Mouse (Mus musculus): ENCODE data around the gene Rftn1.

Rftn1 gene

DNA sequence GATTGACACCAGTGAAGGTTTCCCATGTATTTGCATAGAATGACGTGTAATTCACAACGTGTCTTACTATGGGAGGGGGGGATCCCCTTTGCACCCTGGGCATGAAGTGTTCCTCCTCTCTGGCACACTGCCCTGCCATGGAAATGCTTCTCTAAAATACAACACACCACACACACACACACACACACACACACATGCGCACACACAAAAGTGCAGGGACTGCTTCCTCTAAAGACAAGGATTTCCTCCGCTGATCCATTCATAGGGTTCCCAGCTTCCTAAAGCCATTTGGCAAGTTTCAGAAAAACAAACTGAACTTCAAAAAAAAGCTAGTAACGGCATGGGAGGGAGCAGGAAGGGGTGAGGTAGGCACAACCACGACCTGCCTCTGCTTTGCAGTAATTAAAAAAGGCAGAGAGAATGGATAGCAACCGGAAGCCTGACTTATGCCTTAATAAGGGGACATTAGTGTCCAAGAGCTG lies 20.5 kb downstream of the Rftn1 start:
- no peak for DNase-seq

DNA sequence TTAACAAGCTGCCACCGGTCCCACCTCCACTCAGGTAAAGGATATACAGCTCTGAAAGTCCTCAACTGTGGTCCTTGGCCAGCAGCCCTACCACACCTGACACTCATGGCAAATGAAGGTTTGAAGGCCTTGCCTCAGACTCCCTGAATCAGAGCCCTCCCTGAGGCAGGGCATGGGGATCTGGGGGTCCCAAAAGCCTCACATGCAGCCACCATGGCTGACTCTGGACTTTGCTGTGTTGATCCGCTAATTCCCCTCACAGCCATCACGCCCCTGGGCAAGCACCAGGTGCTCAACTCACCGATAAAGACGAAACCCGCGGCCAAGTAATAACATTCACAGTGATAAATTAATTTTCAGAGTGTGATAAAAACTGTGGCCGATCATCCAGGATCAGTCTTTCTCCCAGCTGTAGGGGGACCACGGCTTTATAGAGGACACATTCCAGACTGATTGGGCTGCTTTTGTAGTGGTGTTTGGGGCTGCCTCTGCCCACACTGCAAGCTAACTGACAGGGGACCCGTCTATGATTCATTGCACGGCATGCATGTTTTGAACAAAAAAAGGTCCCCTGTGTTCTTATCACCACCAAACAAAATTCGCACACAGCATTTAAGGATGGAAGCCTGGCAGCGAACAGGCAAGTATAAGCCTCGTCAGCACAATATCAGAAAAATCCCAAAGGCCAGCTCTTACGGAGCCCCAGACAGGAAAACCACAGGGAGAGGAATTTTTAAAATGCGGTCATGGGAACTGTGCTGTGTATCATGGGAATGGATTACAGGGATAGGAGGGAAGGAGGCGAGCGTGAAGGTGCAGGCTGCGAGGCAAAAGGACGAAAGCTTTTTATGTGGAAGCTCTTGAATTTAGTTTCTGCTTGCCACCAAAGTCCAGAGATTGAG lies 29.3 kb downstream of the Rftn1 start:
- no peak for DNase-seq

DNA sequence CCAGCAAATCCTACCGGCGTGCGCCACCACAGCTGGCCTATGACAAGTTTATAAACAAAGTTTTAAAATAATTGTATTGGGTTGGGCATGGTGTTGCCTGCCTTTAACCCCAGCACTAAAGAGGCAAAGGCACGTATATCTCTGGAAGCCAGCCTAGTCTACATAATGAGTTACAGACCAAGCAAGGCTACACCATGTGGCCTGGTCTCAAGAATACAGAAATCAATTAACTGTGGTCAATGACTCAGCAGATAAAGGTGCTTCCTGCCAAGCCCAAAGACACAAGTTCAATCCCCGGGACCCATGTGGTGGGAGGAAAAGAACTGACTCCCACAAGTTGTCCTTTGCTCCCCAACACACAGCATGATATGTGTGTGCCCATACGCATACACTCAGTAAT lies 30.1 kb downstream of the Rftn1 start:
- no peak for DNase-seq

DNA sequence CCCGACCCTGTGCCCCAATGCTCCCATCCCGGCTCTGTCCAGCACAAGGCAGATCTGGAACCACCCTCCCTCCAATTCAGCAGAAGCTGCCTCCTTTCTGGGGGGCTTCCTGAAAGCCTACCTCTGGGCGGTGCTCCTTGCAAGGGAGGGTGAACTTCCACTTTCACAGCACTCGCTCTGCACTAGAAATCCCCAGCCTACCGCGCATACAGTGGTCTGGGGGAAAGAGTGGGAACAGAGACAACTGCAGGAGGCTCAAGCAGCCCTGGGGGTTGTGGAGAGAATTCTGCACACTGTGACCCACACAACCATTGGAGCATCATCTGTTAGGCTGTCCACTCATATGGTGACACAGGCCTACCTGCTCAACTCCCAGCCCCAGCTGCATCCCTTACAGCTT lies 30.7 kb downstream of the Rftn1 start:
- DNase-seq: no peak

DNA sequence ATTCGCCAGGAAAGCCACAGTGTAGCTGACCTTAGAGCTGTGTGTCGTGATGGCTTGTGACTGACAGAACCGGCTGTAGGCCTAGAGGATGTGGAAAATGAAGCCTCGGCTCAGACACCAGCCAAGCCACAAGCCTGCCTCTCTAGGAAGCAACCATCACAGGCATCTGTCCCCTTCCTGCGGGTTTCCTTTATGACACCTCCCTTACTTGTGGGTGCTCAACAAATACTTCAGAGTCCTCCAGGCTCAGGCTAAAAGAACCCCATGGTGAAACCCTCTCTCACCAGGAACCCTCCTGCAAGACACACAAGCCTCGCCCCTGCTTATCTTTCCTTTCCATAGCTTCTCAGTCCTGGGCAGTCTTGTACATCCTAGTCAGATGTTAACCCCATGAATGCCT lies 31.9 kb downstream of the Rftn1 start:
- DNase-seq: peak in 1 of 2 experiments; percentile 62

DNA sequence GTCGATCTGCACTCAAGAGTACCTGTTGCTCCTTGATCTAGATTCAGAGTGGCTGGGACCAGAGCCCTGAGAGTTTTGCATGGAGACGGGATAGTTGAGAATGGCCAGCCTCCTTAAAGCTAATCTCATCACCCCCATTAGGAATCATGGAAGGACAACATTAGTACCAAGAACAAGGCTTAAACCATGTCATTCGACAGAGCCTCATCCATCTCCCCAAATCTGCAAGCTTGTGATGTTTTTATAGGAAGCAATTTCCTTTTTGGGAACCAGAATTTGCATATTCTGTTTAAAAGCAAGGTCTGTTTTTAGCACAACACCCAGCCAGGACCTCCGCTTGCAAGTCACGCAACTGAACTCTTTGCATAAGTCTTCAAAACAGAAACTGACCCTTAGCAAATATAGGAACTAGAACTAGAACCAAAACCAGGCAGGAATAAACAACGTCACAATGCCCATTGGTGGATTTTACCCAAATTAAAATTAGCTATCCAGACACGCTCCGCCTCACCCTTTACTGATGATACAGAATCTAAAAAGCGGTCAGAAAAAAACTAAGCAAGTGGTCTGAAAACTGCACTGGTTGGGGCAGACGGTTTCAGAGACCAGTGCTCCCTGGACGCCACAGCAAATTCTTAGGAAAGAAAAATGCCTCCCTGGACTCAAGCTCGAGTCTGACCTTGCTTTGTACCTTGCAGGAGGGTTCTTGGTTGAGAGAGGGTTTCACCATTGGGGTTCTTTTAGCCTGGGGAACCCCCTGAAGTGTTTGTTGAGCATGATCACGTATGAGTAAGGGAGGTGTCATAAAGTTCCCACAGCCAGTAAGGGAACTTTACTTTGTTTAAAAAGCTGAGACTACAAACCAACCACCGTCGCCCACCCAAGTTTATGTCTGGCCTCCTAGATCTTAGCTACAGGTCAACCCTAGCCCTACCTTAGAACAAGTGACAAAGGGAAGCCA lies 33.0 kb downstream of the Rftn1 start:
- DNase-seq: no peak

DNA sequence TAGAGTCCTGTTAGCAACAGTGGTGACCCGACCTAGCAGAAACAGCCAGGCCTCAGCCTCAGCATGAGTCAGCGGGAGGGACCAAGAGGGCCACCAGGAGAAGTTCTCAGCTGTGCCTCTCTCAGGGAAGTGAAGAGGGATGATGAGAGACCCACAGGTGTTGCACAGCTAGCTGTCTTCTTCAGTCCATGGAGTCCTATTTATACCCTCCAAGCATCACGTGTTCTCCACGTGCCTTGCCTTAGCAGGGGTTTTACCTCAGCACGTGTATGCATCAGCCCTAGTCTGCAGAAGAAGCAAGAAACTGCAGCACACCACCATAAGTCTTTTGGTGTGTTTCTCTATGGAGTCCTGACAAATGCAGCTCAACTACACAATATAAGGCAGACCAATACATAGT lies 38.4 kb downstream of the Rftn1 start:
- DNase-seq: no peak

DNA sequence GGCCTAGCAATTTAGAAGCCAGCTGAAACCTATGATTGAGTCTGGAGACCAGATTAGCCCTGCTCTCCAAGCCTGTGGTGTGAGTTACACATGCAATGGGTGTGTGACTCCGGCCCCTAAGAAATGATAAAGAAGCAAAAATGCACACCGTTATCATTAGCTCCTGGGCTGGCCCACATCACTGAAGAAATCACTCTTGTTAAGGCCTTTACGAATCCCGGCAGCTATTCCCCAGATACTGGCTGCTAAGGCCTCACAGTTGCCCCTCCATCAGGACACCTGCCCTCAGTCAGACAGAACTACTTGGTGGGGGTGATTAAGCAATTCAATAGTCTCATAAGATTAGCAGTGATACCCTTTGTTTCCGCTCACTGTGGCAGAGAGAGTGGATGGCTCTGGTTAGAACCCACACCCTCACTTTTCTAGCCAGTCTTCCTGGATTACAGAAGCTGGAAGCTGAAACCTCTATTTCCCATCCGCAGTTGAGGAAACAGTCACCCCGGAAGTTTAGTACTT lies 39.2 kb downstream of the Rftn1 start:
- DNase-seq: no peak

DNA sequence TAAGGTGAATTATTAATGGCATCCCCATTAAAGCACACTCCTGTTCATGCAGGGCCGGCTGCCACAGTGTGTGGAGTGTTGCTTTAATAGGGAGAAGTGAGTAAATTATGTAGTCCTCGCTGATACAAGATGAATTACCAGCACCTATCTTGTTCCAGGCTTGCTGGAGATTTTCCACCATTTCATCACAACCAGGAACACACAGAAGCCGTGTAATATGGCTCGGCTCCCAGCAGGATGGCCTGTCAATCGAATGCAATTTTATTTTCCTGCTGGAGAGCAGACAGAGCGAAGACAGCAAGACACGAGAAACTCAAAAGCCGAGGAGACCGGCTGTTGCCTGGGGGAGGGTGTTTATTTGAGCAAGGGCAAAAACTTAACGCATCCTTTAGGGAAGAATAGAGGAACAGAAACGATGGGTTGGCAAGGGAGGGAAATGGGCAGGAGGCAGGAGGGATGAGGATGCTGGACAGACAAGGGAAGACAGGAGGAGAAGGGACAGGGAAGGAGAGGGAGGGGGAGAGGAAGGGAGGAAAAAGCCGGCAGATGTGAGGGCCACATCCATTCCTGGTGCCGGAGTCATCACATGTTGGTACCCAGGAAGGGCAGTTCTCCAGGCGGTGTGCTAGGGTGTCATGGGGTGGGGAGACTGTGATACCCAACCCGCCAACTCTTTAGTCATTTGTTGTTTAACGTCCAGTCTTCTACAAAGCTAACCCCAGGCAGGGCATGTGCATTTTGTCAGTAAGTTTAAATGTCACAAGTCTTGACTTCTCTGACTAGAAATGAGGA lies 39.9 kb downstream of the Rftn1 start:
- no peak for DNase-seq

DNA sequence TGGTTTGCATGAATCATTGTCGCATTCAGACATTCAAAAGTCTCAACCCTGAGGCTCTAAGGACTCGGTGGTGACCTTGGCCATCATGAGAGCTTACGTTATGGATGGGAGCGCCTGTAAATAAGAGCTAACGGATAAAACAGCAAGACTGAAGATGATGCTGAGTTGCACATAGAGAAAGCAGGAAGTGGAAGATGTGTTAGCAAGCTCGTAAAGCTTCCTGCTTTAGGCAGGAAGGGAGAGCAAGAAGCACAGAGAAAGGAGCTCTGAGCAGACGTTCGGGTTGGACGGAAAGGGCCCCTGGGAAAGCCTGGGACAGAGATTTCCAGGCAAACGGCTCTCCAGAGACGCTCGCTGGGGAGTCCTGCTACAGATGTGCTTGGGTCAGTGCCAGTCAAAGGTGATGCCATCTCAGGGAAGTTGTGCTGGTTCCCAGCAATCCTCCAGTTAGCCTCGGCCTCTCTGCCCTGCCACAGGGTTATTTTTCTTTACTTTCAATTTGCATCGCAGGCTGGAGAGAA lies 40.7 kb downstream of the Rftn1 start:
- DNase-seq: no peak

DNA sequence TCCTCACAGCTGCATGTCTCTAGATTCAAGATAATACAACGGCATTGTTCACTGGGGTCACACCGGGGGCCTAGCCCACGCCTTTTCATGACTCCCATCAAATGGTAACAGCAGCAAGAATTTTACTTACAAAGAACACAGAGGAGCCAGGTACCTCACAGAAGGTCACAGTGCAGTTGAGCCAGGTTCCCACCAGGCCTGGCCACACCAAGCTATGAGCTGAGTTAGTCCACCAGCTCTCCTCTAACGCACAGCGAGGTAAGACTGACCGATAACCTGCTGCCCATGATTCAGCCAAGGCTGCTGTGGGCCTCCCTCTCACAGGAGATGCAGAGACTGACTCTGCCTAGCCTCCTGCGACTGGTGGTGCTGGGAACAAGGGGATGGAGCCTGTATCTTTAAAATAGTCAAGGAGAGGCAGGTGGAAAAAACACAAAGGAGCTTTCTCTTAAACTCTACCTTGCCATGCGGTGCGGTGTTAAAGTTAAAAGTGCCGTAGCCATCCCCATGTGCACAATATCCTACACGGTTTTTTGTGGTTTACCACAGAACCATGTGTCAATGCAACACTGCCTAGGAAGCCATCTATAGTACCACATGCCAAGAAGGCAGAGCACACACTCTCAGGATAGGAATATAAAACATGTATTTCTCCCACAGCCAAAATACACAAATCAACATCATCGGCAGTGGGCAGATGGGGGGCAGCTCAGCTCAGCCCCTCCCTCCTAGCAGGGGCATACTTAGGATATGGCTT lies 42.5 kb downstream of the Rftn1 start:
- DNase-seq: no peak

DNA sequence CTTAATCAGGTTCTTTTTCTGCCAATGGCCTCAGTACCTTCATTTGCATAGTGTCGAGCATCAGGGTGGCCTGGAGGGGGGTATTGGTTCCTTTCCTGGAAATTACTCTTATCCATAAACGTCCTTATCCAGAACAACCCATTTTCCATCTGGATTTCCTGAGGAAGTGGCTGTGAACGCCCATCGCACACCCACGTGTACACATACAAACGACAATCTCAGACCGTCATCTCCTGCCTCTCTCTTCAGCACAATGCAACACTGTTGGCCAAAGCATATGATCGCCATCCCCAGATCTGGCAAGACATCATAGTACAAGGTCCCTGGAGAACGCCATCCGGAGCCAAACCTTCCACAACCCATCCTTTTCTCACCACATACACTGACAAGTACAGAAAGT lies 47.1 kb downstream of the Rftn1 start:
- DNase-seq: no peak

DNA sequence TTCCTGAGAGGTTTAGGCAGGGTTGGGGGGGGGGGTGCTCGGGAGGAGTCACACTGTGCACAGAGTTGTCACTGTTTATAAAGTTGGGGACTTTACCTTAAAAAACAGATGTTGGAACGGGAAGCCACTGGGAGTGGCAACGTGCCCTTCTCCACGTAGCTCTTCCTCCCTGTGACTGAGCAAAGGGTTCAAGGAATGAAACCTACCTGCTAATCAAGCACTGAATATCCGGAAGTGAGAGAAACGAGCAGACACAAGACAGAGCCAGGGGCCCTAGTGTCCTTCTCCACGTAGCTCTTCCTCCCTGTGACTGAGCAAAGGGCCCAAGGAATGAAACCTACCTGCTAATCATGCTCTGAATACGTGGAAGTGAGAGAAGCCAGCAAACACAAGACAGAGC lies 47.9 kb downstream of the Rftn1 start:
- DNase-seq: no peak

DNA sequence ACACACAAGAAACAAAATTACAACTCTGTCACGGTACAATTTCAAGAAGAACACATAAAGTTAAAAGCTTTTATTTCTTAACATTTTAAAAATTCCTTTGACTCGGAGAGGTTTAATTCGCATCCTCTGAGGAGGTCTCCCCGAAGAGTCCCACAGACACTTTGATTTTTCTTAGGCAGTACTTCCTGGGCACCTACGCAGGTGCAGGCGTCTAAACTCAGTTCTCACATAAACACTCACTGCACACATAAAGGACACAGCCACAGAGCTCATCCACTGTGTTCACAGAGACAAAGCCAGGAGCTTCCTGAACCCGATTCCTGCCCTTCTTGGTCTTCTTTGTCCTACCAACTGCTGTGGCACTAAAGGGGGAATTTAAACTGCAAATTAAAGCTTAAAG lies 48.3 kb downstream of the Rftn1 start:
- DNase-seq: no peak

DNA sequence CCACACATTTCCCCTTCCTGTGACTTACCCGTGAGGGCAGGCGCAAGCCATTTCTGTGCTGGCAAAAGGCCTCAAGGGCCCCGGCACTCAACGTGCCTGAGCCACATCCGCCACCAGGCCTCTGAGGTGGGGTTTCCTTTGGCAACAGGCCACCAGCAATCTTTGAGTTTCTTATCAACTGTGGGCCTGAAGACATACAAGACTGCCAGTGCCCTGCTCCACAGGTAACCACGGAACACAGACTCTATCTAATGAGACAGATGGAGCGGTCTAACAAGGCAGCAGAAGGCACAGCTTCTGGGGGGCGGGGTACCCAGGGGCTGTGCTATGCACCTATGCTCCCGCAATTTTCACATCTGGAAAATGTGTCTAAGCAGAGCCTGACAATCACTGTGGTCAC lies 54.4 kb downstream of the Rftn1 start:
- DNase-seq: peak; percentile 48 to 71

DNA sequence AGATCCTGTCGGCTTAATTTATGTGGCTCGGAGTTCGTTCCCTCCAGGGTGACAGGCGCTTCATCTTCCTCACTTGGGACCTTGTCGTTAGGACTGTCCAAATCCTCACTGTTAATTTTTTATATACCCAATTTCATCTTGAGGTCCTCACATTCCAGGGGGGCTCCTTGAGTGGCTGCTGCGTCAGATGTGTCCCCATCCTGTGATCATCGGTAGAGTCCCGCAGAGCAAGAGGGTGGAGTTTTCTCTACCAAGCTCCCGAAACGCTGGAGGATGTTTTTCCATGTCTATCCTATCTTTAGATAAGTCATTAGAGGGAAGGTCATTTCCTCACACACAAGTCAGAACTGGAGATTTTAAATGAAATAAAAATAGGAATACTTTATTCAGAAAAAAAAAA lies 55.0 kb downstream of the Rftn1 start:
- DNase-seq: no peak

DNA sequence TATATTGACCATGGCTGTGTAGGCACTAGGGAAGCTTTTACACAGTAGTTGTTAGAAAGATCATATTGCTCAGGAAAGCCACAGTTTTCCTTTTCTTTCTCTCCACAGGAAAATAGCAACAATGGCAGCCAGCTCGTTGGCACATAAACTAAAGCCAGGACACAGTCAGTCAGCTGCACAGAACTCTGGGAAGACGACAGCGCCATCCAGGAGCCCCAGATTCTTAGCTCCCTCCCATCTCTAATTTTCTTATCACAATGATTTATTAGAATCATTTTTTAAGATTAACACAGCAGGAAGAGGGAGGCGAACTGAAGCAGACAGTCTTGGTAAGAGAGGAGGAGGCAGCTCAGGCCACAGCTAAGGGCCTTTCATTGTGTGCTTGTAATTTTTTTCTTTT lies 58.8 kb downstream of the Rftn1 start:
- DNase-seq: no peak

DNA sequence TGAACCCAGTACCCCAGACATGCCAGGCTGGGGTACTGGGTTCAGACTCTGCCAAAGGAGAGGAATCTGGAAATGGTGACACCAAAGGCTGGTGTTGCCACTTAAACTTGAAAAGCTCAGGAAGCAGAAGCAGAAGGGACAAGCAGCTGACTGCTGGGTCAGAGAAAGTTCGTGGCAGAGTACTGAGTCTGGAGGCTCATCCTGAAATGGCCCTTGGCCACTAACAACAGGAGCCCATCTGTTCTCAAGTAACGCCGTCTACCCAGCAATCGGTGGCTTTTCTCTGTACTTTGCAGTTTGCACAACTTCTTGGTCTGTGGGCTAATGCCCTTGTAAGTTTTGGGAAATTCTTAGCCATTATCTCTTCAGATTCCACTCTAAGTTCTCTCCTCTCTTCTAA lies 60.1 kb downstream of the Rftn1 start:
- DNase-seq: no peak

DNA sequence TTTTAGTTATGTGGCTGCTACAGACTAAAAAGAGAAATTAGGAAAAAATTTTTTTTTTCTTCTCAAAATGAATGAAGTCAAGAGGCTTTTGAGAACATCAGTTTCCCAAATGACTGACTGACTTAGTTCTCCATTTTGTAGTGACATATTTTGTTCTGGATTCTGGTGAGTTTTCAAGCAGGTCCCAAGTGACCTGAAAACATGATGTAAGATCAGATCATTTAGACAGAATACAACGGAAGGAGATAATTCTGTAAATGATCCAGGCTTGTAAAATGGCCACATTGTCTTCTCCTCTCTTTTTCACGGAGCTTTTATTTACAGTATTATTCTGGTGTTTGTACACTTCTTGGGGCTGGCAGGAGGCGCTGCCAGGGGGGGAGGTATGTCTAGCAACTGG lies 62.1 kb downstream of the Rftn1 start:
- no peak for DNase-seq

DNA sequence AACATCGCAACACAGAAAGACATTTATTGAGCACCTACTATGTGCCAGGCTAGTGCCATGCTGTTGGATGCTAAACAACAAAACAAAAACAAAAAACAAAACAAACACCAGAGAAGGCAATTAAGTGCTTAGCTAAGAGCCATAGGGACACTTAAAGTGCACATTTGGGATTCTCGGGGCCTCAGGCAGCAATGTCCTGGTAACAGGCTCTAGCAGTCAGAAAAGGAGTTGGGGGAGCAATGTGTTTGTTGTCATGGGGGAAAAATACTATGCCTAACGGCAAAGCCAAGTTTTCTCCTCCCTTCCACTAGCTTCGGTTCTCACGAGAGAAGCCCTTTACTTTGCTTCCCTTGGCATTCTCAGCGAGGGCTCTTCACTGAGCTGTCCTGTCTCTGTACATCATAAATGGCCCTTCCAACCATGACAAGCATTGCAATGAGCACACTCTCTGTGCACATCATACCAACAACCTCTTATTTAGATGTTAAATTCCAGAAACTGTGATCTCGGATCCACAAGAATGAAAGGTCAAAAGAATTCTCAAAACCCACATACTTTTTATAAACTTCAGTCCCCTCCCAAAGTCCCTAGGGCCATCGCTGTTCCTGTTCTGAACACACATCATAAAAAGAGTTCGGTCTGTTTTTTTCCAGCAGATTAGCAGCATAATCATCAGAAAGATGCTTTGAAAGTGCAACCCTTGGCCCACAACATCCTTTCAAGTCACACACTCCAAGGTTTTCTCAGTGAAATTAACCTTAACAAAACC lies 63.2 kb downstream of the Rftn1 start:
- DNase-seq: no peak

DNA sequence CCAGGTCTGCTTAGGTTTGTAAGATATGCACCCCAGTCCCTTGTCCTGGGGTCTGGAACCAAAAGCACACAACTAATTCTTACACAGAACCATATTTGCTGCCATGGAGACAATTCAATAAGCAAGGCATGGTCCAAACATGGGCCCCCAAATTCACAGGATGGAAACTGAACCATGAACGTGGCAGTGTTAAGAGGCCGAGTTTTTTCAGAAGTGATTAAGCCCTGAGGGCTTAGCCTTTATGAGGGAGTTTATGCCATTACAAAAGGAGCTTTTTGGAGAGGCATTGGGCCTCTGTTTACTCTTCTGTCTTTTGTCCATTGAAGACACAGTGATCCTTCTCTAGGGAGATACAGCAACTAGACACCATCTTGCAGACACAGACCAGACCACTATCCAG lies 63.9 kb downstream of the Rftn1 start:
- no peak for DNase-seq

All from thymus, adult 18-20 months (tissue).